Mouse (Mus musculus): ENCODE results near the gene Cdk5. TPM values are rescaled to one million over a fixed set of nuclear protein-coding genes. Genes with fewer than 3 reads are reported as not detected.
A peak's percentile ranks its signal among the peaks of the same experiment; 100 is the strongest.

The Cdk5 gene
- polyA plus RNA-seq, 1 experiment, result 33.7 TPM

GRCm38 (mm10) chr5:24445428-24446080, 22.2 kb upstream of the Cdk5 start:
- H3K36me3 ChIP-seq (ENCODE audit: control insufficient read depth, insufficient read depth, low read length), result peaks cover 13% of the 10 kb centered on the region
- H3K4me1 ChIP-seq (ENCODE audit: control insufficient read depth, insufficient read depth, insufficient read length), result peaks cover 19% of the 10 kb centered on the region
- DNase-seq (ENCODE audit: low read depth in 1 of 2, low spot score in 2 of 2), result peak in 1 of 2 experiments; percentile 18
- peak overlapping the region; percentile 49 for H3K4me3 ChIP-seq (ENCODE audit: extremely low read depth, insufficient read depth, insufficient read length)
- no peaks in the 10 kb centered on the region for H3K27me3 ChIP-seq (ENCODE audit: control insufficient read depth, insufficient read depth, low read length)
- WGBS, result 73% methylated on average over 20 of the region's 20 CpGs
- TF ChIP-seq CTCF (IDR thresholded peaks at IDR 0.05; ENCODE audit: extremely low read depth, insufficient read depth, insufficient read length, insufficient replicate concordance), result no peak
- peak overlapping the region; percentile 63 for H3K27ac ChIP-seq (ENCODE audit: insufficient read depth, low read length)

- peak; percentile 70 to 92 for DNase-seq (ENCODE audit: low read depth in 1 of 2, low spot score in 2 of 2)
- H3K36me3 ChIP-seq (ENCODE audit: control insufficient read depth, insufficient read depth, low read length), result peaks cover 15% of the 10 kb centered on the region
- peak within 1 kb of the TSS; percentile 90 for H3K4me3 ChIP-seq (ENCODE audit: extremely low read depth, insufficient read depth, insufficient read length)
- no peaks in the 10 kb centered on the region for H3K27me3 ChIP-seq (ENCODE audit: control insufficient read depth, insufficient read depth, low read length)
- WGBS, result under 1% methylated on average over 60 of the region's 60 CpGs
- H3K27ac ChIP-seq (ENCODE audit: insufficient read depth, low read length), result peak within 1 kb of the TSS; percentile 75
- H3K4me1 ChIP-seq (ENCODE audit: control insufficient read depth, insufficient read depth, insufficient read length), result peaks cover 19% of the 10 kb centered on the region
- no peak for TF ChIP-seq CTCF (IDR thresholded peaks at IDR 0.05; ENCODE audit: extremely low read depth, insufficient read depth, insufficient read length, insufficient replicate concordance)
- peak; percentile 62 for TF ChIP-seq POLR2A (IDR thresholded peaks at IDR 0.05; ENCODE audit: low read depth, low read length)
These were observed 21.6 kb upstream of the Cdk5 start, which contains the start of gene Fastk for GRCm38 (mm10) chr5:24444746-24445427. TSS of gene Fastk (minus strand) at chr5:24445287.

GRCm38 (mm10) chr5:24443927-24444326, 20.6 kb upstream of the Cdk5 start:
- H3K4me1 ChIP-seq (ENCODE audit: control insufficient read depth, insufficient read depth, insufficient read length), result peaks cover 19% of the 10 kb centered on the region
- no peak overlapping the region for H3K4me3 ChIP-seq (ENCODE audit: extremely low read depth, insufficient read depth, insufficient read length)
- no peak overlapping the region for H3K27ac ChIP-seq (ENCODE audit: insufficient read depth, low read length)
- TF ChIP-seq CTCF (IDR thresholded peaks at IDR 0.05; ENCODE audit: extremely low read depth, insufficient read depth, insufficient read length, insufficient replicate concordance) (no peak), POLR2A (IDR thresholded peaks at IDR 0.05; ENCODE audit: low read depth, low read length) (no peak)
- H3K27me3 ChIP-seq (ENCODE audit: control insufficient read depth, insufficient read depth, low read length), result no peaks in the 10 kb centered on the region
- no peak for DNase-seq (ENCODE audit: low read depth in 1 of 2, low spot score in 2 of 2)
- peaks cover 19% of the 10 kb centered on the region for H3K36me3 ChIP-seq (ENCODE audit: control insufficient read depth, insufficient read depth, low read length)
- WGBS, result 90% methylated on average over 12 of the region's 12 CpGs

GRCm38 (mm10) chr5:24443204-24443603, 19.9 kb upstream of the Cdk5 start:
- peaks cover 20% of the 10 kb centered on the region for H3K36me3 ChIP-seq (ENCODE audit: control insufficient read depth, insufficient read depth, low read length)
- 89% methylated on average over 7 of the region's 7 CpGs for WGBS

GRCm38 (mm10) chr5:24442029-24442428, 18.7 kb upstream of the Cdk5 start:
- Histone ChIP-seq H3K36me3 (ENCODE audit: control insufficient read depth, insufficient read depth, low read length) (peaks cover 20% of the 10 kb centered on the region), H3K4me1 (ENCODE audit: control insufficient read depth, insufficient read depth, insufficient read length) (peaks cover 16% of the 10 kb centered on the region), H3K27me3 (ENCODE audit: control insufficient read depth, insufficient read depth, low read length) (no peaks in the 10 kb centered on the region), H3K27ac (ENCODE audit: insufficient read depth, low read length) (no peak overlapping the region), H3K4me3 (ENCODE audit: extremely low read depth, insufficient read depth, insufficient read length) (no peak overlapping the region)
- TF ChIP-seq POLR2A (IDR thresholded peaks at IDR 0.05; ENCODE audit: low read depth, low read length) (no peak), CTCF (IDR thresholded peaks at IDR 0.05; ENCODE audit: extremely low read depth, insufficient read depth, insufficient read length, insufficient replicate concordance) (no peak)
- DNase-seq (ENCODE audit: low read depth in 1 of 2, low spot score in 2 of 2), result no peak
- 77% methylated on average over 9 of the region's 9 CpGs for WGBS

More at GRCm38 (mm10) chr5:24443204-24443603, 19.9 kb upstream of the Cdk5 start:
- no peak for TF ChIP-seq CTCF (IDR thresholded peaks at IDR 0.05; ENCODE audit: extremely low read depth, insufficient read depth, insufficient read length, insufficient replicate concordance)
- no peak for TF ChIP-seq POLR2A (IDR thresholded peaks at IDR 0.05; ENCODE audit: low read depth, low read length)
- DNase-seq (ENCODE audit: low read depth in 1 of 2, low spot score in 2 of 2), result no peak
- Histone ChIP-seq H3K27ac (ENCODE audit: insufficient read depth, low read length) (no peak overlapping the region), H3K4me1 (ENCODE audit: control insufficient read depth, insufficient read depth, insufficient read length) (peaks cover 19% of the 10 kb centered on the region), H3K4me3 (ENCODE audit: extremely low read depth, insufficient read depth, insufficient read length) (no peak overlapping the region), H3K27me3 (ENCODE audit: control insufficient read depth, insufficient read depth, low read length) (no peaks in the 10 kb centered on the region)

GRCm38 (mm10) chr5:24441187-24441586, 17.9 kb upstream of the Cdk5 start:
- no peak overlapping the region for H3K4me3 ChIP-seq (ENCODE audit: extremely low read depth, insufficient read depth, insufficient read length)
- H3K36me3 ChIP-seq (ENCODE audit: control insufficient read depth, insufficient read depth, low read length), result peaks cover 25% of the 10 kb centered on the region
- 94% methylated on average over 8 of the region's 8 CpGs for WGBS
- DNase-seq (ENCODE audit: low read depth in 1 of 2, low spot score in 2 of 2), result no peak
- no peak for TF ChIP-seq CTCF (IDR thresholded peaks at IDR 0.05; ENCODE audit: extremely low read depth, insufficient read depth, insufficient read length, insufficient replicate concordance)
- no peak for TF ChIP-seq POLR2A (IDR thresholded peaks at IDR 0.05; ENCODE audit: low read depth, low read length)
- peaks cover 13% of the 10 kb centered on the region; the same call in 1 of the 2 replicates for H3K4me1 ChIP-seq (ENCODE audit: control insufficient read depth, insufficient read depth, insufficient read length)
- H3K27ac ChIP-seq (ENCODE audit: insufficient read depth, low read length), result no peak overlapping the region
- no peaks in the 10 kb centered on the region for H3K27me3 ChIP-seq (ENCODE audit: control insufficient read depth, insufficient read depth, low read length)

- H3K4me1 ChIP-seq (ENCODE audit: control insufficient read depth, insufficient read depth, insufficient read length), result no peaks in the 10 kb centered on the region
- H3K4me3 ChIP-seq (ENCODE audit: extremely low read depth, insufficient read depth, insufficient read length), result no peak overlapping the region
- H3K27ac ChIP-seq (ENCODE audit: insufficient read depth, low read length), result no peak overlapping the region
- no peak for TF ChIP-seq POLR2A (IDR thresholded peaks at IDR 0.05; ENCODE audit: low read depth, low read length)
- TF ChIP-seq CTCF (IDR thresholded peaks at IDR 0.05; ENCODE audit: extremely low read depth, insufficient read depth, insufficient read length, insufficient replicate concordance), result no peak
- H3K36me3 ChIP-seq (ENCODE audit: control insufficient read depth, insufficient read depth, low read length), result peaks cover 62% of the 10 kb centered on the region
- DNase-seq (ENCODE audit: low read depth in 1 of 2, low spot score in 2 of 2), result no peak
- H3K27me3 ChIP-seq (ENCODE audit: control insufficient read depth, insufficient read depth, low read length), result no peaks in the 10 kb centered on the region
- WGBS, result 95% methylated on average over 8 of the region's 8 CpGs
These were observed 10.7 kb upstream of the Cdk5 start for GRCm38 (mm10) chr5:24433993-24434392.
